Mouse (Mus musculus) hindbrain, postnatal 0 days (tissue): Measurements from ENCODE around the gene Slc2a13. TPM values are rescaled to one million over a fixed set of nuclear protein-coding genes. Genes with fewer than 3 reads are reported as not detected.

Experiments used
- ATAC-seq: fragments of 200-750 bp; cut with Nextera tagmentation; 2 replicates; pipeline ENCODE4 v1.8.0; 2017; ENCODE audit warnings: mild to moderate bottlenecking, moderate TSS enrichment, moderate library complexity
- DNase-seq: peaks from one replicate; pipeline ENCODE4 v3.0.0-alpha.2; 2015; ENCODE audit warnings: low spot score
- H3K27ac ChIP-seq: fragments of 300-500 bp; sonication (generic); 2 replicates; pipeline ENCODE4 v1.5.1; 2014; ENCODE audit warnings: mild to moderate bottlenecking
- H3K27me3 ChIP-seq: fragments of 300-500 bp; sonication (generic); 2 replicates; pipeline ENCODE4 v1.6.1; 2014; ENCODE audit warnings: low read length, mixed read lengths; ENCODE audit not compliant: insufficient read depth
- H3K36me3 ChIP-seq: fragments of 300-500 bp; sonication (generic); 2 replicates; pipeline ENCODE4 v1.6.1; 2014; ENCODE audit warnings: low read length, mixed read lengths; ENCODE audit not compliant: insufficient read depth
- H3K4me1 ChIP-seq: fragments of 300-500 bp; sonication (generic); 2 replicates; pipeline ENCODE4 v1.6.1; 2014; ENCODE audit warnings: antibody characterized with exemption, low read length, mixed read lengths; ENCODE audit not compliant: insufficient read depth
- H3K4me2 ChIP-seq: fragments of 300-500 bp; sonication (generic); 2 replicates; pipeline ENCODE4 v1.6.1; 2014; ENCODE audit warnings: low read depth, mild to moderate bottlenecking, low read length, moderate library complexity, mixed read lengths
- H3K4me3 ChIP-seq: fragments of 300-500 bp; sonication (generic); 2 replicates; pipeline ENCODE4 v1.5.1; 2014; ENCODE audit warnings: low read length
- H3K9ac ChIP-seq: fragments of 300-500 bp; sonication (generic); replicated peaks from 2 replicates; pipeline ENCODE4 v1.6.1; 2014; ENCODE audit warnings: mild to moderate bottlenecking, low read length, moderate library complexity, mixed read lengths
- H3K9me3 ChIP-seq: fragments of 300-500 bp; sonication (generic); 2 replicates; pipeline ENCODE4 v1.6.1; 2016; ENCODE audit warnings: low read length, mixed read lengths
- CTCF ChIP-seq: IDR thresholded peaks from 2 replicates; pipeline ENCODE4 v1.5.1; 2016; ENCODE audit warnings: antibody characterized with exemption, control low read depth, low read depth
- WGBS: fragments of 180-500 bp; shearing (Covaris S2); extraction: QIAGEN DNeasy Blood & Tissue Kit; methylation state at CpG from one replicate; pipeline ENCODE4 v1.1.7; 2014; 5-methylcytosine and 5-hydroxymethylcytosine counted together
- polyA plus RNA-seq: library from polyadenylated mRNA; unstranded; fragments of >200 nt; fragmentation: Nextera tagmentation; extraction: Ambion mirVana; gene quantifications from 2 replicates; pipeline ENCODE4 v1.2.1, GENCODE M21; 2015
- total RNA-seq: library from RNA; depleted of rRNA; stranded (reverse); fragments of >200 nt; gene quantifications from 2 replicates; pipeline ENCODE4 v1.2.3, GENCODE M21; 2014

Gene Slc2a13
- total and polyA plus RNA-seq, 2 experiments from 2014 or later, result 4.3 to 27.9 TPM

- no peak overlapping the region for H3K4me3 ChIP-seq
- WGBS, result 72% methylated on average over 3 of the region's 3 CpGs
Measured at GRCm38 (mm10) chr15:91465331-91465730, 107.7 kb downstream of the Slc2a13 start.

DNA sequence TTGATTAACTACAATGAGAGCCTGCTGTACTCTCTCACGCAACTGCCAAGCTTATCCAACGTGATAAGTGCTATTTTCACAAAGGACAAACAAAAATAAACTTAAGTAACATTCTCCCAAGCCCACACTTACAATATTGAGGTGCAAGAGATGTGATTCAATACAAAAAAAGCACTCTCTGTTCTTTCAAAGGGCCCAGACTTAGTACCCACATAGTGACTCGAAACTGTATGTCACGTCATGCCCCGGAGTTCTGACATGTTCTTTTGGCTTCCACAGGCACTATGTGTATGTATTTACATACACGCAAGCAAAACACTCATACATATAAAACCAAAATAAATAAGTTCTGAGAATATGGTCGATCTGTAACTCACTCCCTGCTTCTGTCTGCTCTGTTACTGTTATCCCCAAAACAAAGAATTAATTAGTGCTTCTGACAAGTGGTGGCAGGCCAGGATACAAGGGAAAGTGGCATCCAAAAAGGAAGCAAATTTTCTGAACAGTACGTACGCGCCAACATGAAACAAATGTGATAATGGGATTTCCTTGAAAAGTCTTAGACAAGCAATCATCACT, 109.1 kb downstream of the Slc2a13 start:
- H3K9ac ChIP-seq, result no peak overlapping the region
- ATAC-seq (no peak), DNase-seq (no peak)
- no peak overlapping the region for H3K27ac ChIP-seq
- no peaks in the 10 kb centered on the region; the same call in 1 of the 2 replicates for H3K4me1 ChIP-seq
- H3K4me3 ChIP-seq, result no peak overlapping the region
- 89% methylated on average over 10 of the region's 10 CpGs for WGBS
- H3K4me2 ChIP-seq, result no peak overlapping the region
- no peaks in the 10 kb centered on the region for H3K36me3 ChIP-seq
- no peaks in the 10 kb centered on the region for H3K27me3 ChIP-seq
- TF ChIP-seq CTCF, result no peak
- H3K9me3 ChIP-seq, result no peaks in the 10 kb centered on the region

More at GRCm38 (mm10) chr15:91465331-91465730, 107.7 kb downstream of the Slc2a13 start:
- Histone ChIP-seq H3K9me3 (no peaks in the 10 kb centered on the region), H3K27ac (no peak overlapping the region), H3K9ac (no peak overlapping the region), H3K36me3 (no peaks in the 10 kb centered on the region), H3K4me2 (no peak overlapping the region), H3K4me1 (no peaks in the 10 kb centered on the region; the same call in 1 of the 2 replicates), H3K27me3 (no peaks in the 10 kb centered on the region)
- ATAC-seq (no peak), DNase-seq (no peak)
- TF ChIP-seq CTCF, result no peak

GRCm38 (mm10) chr15:91463026-91463661, 109.9 kb downstream of the Slc2a13 start:
- 53% methylated on average over 16 of the region's 16 CpGs for WGBS
- Histone ChIP-seq H3K4me2 (no peak overlapping the region), H3K4me1 (no peaks in the 10 kb centered on the region; the same call in 1 of the 2 replicates), H3K27ac (no peak overlapping the region), H3K9me3 (no peaks in the 10 kb centered on the region), H3K36me3 (no peaks in the 10 kb centered on the region), H3K27me3 (no peaks in the 10 kb centered on the region), H3K9ac (no peak overlapping the region), H3K4me3 (no peak overlapping the region)
- ATAC-seq, result peak; percentile 45; the same call in 1 of the 2 replicates
- TF ChIP-seq CTCF, result no peak
- peak; percentile 41 for DNase-seq

DNA sequence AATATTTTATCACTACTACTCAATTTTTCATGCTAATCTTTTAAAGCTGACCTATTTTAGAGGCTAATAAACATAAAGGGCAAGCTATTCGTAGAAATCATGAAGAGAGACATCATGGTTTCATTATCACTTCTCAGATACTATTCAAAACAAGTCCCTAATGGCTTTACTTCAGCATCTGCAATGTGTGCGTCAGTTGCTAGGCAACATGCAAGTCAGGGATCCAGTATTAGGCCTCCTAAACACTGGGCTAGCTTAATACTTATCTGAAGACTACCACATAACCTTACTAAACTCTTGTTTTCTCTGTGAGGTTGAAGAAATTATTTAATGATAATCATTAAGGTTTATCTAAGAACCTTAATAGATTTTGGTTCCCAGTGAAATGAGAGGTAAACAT, 111.1 kb downstream of the Slc2a13 start:
- no peak overlapping the region for H3K27ac ChIP-seq
- DNase-seq, result peak; percentile 54
- 25% methylated on average over 2 of the region's 2 CpGs for WGBS

GRCm38 (mm10) chr15:91457202-91457601, 115.9 kb downstream of the Slc2a13 start:
- Histone ChIP-seq H3K4me3 (no peak overlapping the region), H3K4me2 (no peak overlapping the region), H3K9me3 (no peaks in the 10 kb centered on the region), H3K9ac (no peak overlapping the region), H3K4me1 (no peaks in the 10 kb centered on the region), H3K36me3 (no peaks in the 10 kb centered on the region), H3K27ac (no peak overlapping the region), H3K27me3 (no peaks in the 10 kb centered on the region)
- no peak for ATAC-seq
- DNase-seq, result no peak
- WGBS, result 84% methylated on average over 2 of the region's 2 CpGs
- TF ChIP-seq CTCF, result no peak

More for the DNA sequence above, 111.1 kb downstream of the Slc2a13 start:
- no peak overlapping the region for H3K4me2 ChIP-seq
- TF ChIP-seq CTCF, result no peak
- H3K4me3 ChIP-seq, result no peak overlapping the region
- no peaks in the 10 kb centered on the region; the same call in 1 of the 2 replicates for H3K4me1 ChIP-seq
- H3K9ac ChIP-seq, result no peak overlapping the region
- no peaks in the 10 kb centered on the region for H3K27me3 ChIP-seq
- ATAC-seq, result no peak
- H3K9me3 ChIP-seq, result no peaks in the 10 kb centered on the region
- no peaks in the 10 kb centered on the region for H3K36me3 ChIP-seq

DNA sequence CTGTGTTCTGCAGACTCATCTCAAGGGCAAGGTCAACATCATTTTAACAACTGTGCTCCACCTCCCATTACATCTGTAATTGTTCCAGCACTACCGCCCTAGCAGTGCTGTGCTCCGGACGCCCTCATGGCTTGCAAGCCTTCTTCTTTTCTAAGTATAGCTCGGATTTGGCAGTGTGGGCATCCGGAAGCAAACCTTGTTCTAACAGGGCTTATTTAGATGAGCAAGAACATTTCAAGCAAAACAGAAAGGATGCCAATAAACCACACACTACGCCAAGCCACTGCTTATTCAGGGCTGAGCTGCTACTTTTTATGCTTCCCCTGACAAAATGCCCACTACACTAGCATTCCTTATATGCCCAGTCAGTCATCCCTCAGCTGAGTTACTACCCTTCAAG, 127.7 kb downstream of the Slc2a13 start:
- no peaks in the 10 kb centered on the region for H3K4me1 ChIP-seq
- H3K27ac ChIP-seq, result no peak overlapping the region
- no peak for TF ChIP-seq CTCF
- H3K9ac ChIP-seq, result no peak overlapping the region
- H3K4me2 ChIP-seq, result no peak overlapping the region
- peaks cover 2% of the 10 kb centered on the region; the same call in 1 of the 2 replicates for H3K9me3 ChIP-seq
- ATAC-seq (no peak), DNase-seq (no peak)
- H3K36me3 ChIP-seq, result no peaks in the 10 kb centered on the region
- no peaks in the 10 kb centered on the region for H3K27me3 ChIP-seq
- WGBS, result 73% methylated on average over 6 of the region's 6 CpGs
- no peak overlapping the region for H3K4me3 ChIP-seq

- Histone ChIP-seq H3K4me1 (no peaks in the 10 kb centered on the region), H3K9me3 (no peaks in the 10 kb centered on the region), H3K4me3 (no peak overlapping the region), H3K36me3 (no peaks in the 10 kb centered on the region), H3K27ac (no peak overlapping the region), H3K27me3 (no peaks in the 10 kb centered on the region), H3K4me2 (no peak overlapping the region), H3K9ac (no peak overlapping the region)
- WGBS, result 62% methylated on average over 8 of the region's 8 CpGs
- ATAC-seq (no peak), DNase-seq (no peak)
- no peak for TF ChIP-seq CTCF
Measured at GRCm38 (mm10) chr15:91443449-91443848, 129.6 kb downstream of the Slc2a13 start.
